Mouse (Mus musculus) embryonic facial prominence, embryonic 15.5 days (tissue): ENCODE measurements around the gene Calr. TPM values are rescaled to one million over a fixed set of nuclear protein-coding genes. Genes with fewer than 3 reads are reported as not detected.

ENCODE experiments used
- ATAC-seq: fragments of 200-750 bp; cut with Nextera tagmentation; 2 replicates; pipeline ENCODE4 v1.8.0; 2017; ENCODE audit warnings: low read depth, moderate TSS enrichment; ENCODE audit not compliant: insufficient number of reproducible peaks, low FRiP score, low TSS enrichment
- H3K27ac ChIP-seq: fragments of 300-500 bp; sonication (generic); replicated peaks from 2 replicates; pipeline ENCODE4 v1.5.1; 2015; ENCODE audit warnings: mild to moderate bottlenecking, inconsistent platforms
- H3K27me3 ChIP-seq: fragments of 300-500 bp; sonication (generic); 2 replicates; pipeline ENCODE4 v1.6.1; 2015; ENCODE audit warnings: inconsistent platforms
- H3K36me3 ChIP-seq: fragments of 300-500 bp; sonication (generic); 2 replicates; pipeline ENCODE4 v1.6.1; 2015; ENCODE audit warnings: mild to moderate bottlenecking, inconsistent platforms
- H3K4me1 ChIP-seq: fragments of 300-500 bp; sonication (generic); 2 replicates; pipeline ENCODE4 v1.6.1; 2015; ENCODE audit warnings: inconsistent platforms
- H3K4me2 ChIP-seq: fragments of 300-500 bp; sonication (generic); replicated peaks from 2 replicates; pipeline ENCODE4 v1.6.1; 2015; ENCODE audit warnings: mild to moderate bottlenecking, inconsistent platforms
- H3K4me3 ChIP-seq: fragments of 300-500 bp; sonication (generic); replicated peaks from 2 replicates; pipeline ENCODE4 v1.5.1; 2015; ENCODE audit warnings: mild to moderate bottlenecking, inconsistent platforms
- H3K9ac ChIP-seq: fragments of 300-500 bp; sonication (generic); 2 replicates; pipeline ENCODE4 v1.6.1; 2015; ENCODE audit warnings: inconsistent platforms
- H3K9me3 ChIP-seq: fragments of 300-500 bp; sonication (generic); replicated peaks from 2 replicates; pipeline ENCODE4 v1.6.1; 2016; ENCODE audit warnings: inconsistent platforms
- WGBS: fragments of 180-500 bp; shearing (Covaris S2); methylation state at CpG from one replicate; pipeline ENCODE4 v1.1.7; 2015; 5-methylcytosine and 5-hydroxymethylcytosine counted together
- microRNA-seq: library from miRNA; unstranded; fragments of <30 nt; microRNA quantifications from one replicate; pipeline ENCODE4, GENCODE M21; 2016; ENCODE audit warnings: borderline number of aligned reads
- polyA plus RNA-seq: library from polyadenylated mRNA; unstranded; fragments of >200 nt; fragmentation: Nextera tagmentation; extraction: Ambion mirVana; gene quantifications from 2 replicates; pipeline ENCODE4 v1.2.1, GENCODE M21; 2015

Gene Calr
- polyA plus RNA-seq, 1 experiment from 2014 or later = 975 TPM

DNA sequence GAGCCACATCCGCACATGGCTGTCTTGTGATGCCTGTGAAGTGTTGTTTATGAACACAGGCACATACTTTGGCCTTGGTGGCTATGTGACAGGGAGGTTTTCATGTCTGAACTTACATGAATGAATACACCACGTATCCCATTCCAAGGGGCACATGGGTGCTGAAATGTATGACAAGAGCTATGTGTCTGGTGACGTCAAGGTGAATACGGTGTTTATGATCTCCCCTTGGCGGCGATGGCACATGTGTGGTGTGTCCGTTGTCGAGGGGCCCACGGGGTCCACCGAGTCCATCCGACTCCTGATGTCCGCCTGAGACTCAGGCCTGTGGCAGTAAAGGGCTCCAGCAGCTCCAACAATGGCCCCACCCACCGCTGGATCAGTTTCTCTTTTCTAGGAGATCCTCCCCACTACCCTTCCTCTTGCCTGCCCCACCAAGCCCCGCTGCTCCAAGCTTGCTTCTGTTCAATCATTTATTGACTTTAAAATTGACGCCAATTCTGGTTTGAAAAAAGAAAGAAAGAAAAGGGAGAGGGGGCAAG lies 49.4 kb downstream of the Calr start:
- Histone ChIP-seq H3K4me1 (peaks cover 74% of the 10 kb centered on the region), H3K27ac (no peak overlapping the region), H3K9me3 (no peaks in the 10 kb centered on the region), H3K36me3 (peaks cover 12% of the 10 kb centered on the region; the same call in 1 of the 2 replicates), H3K9ac (no peak overlapping the region), H3K4me3 (peak overlapping the region; percentile 83; the same call in 1 of the 2 replicates), H3K4me2 (peak overlapping the region; percentile 73; the same call in 1 of the 2 replicates), H3K27me3 (peaks cover 13% of the 10 kb centered on the region; the same call in 1 of the 2 replicates)
- no peak for ATAC-seq
- WGBS = 72% methylated on average over 15 of the region's 15 CpGs

DNA sequence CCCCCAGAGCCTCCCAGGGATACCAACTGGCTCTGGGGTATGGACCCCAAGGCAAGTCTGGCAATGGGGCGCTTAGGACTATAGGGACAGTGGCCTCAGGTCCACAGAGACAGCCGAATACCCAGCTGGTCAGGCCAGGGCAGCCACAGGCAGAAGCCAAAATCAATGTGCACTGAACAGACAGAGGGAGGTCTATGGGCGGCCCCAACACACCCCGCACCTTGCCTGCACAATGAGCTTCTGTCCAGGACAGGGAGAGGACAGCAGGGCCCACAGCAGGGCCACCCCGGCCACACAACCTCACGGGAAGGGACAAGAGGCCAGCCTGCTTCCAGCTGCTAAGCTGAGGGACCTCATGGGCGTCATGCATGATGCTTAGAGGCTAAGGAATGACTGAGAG lies 52.2 kb downstream of the Calr start:
- Histone ChIP-seq H3K9me3 (no peaks in the 10 kb centered on the region), H3K9ac (no peak overlapping the region), H3K4me1 (peaks cover 94% of the 10 kb centered on the region), H3K27me3 (peaks cover 13% of the 10 kb centered on the region; the same call in 1 of the 2 replicates), H3K27ac (peak overlapping the region; percentile 85), H3K4me3 (0 out of 2 replicates have a peak overlapping the region, but pooled peaks have one; percentile 8), H3K36me3 (peaks cover 12% of the 10 kb centered on the region; the same call in 1 of the 2 replicates), H3K4me2 (peak overlapping the region; percentile 45)
- ATAC-seq = no peak
- 46% methylated on average over 7 of the region's 7 CpGs for WGBS

DNA sequence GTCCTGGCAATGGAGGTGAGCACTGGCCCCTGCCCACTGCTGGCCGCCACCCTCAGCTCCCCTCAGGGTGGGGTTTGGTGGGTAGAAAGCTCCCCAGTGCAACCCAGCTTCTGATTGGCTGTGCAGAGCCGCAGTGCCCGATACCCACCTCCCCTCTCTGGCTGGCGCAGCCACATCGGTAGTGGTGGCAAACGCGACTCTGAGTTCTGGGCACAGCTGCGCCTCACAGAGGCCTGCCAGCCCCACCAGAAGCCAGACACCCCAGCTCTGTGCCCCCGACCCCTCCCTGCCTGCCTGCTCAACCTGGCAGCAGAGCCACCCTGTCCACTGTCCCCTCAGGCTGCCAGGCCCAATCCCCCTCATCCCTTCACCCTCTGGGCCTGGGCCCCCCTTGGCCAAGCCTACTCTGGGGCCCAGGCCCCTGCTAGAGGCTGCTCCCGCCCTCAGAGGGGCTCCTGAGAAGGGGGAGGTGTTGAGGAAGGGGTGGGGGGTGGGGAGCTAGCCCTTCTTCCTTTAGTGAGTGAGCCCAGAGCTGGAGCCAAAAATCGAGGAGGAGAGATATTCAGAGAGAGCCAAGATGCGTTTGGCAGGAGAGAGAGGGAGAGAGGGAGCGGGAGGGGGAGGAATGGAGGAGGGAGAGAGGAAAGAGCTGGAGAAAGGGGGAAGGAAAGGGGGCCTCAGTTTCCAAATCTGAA lies 52.8 kb downstream of the Calr start:
- H3K4me1 ChIP-seq = peaks cover 97% of the 10 kb centered on the region
- H3K27me3 ChIP-seq = peaks cover 13% of the 10 kb centered on the region; the same call in 1 of the 2 replicates
- H3K27ac ChIP-seq = peak overlapping the region; percentile 85
- WGBS = 41% methylated on average over 13 of the region's 13 CpGs
- H3K4me2 ChIP-seq = peak overlapping the region; percentile 45
- peaks cover 12% of the 10 kb centered on the region; the same call in 1 of the 2 replicates for H3K36me3 ChIP-seq
- H3K9me3 ChIP-seq = no peaks in the 10 kb centered on the region
- peak overlapping the region; percentile 20 for H3K4me3 ChIP-seq
- H3K9ac ChIP-seq = peak overlapping the region; percentile 2; the same call in 1 of the 2 replicates
- ATAC-seq = peak; percentile 75

DNA sequence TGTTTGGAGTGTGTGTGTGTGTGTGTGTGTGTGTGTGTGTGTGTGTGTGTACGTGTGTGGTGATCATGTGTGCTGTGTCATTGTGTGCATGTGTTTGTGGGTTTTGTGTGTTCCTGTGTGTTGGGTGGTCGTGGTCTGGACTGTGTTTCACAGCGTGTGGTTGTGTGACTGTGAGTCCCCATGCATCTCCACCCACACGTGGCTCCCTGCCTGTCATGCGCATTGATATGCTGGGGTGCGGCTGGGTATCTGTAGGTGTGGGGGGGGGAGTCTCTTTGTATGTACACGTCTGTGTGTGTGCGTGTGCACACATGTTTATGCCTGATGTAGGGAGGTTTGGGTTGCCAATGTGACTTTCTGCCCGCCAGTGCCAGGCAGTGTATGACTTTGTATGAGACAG lies 53.6 kb downstream of the Calr start:
- Histone ChIP-seq H3K4me2 (peak overlapping the region; percentile 45; the same call in 1 of the 2 replicates), H3K36me3 (peaks cover 12% of the 10 kb centered on the region; the same call in 1 of the 2 replicates), H3K27me3 (peaks cover 9% of the 10 kb centered on the region), H3K27ac (peak overlapping the region; percentile 85; the same call in 1 of the 2 replicates), H3K4me1 (peaks cover 97% of the 10 kb centered on the region), H3K9ac (no peak overlapping the region), H3K4me3 (no peak overlapping the region), H3K9me3 (no peaks in the 10 kb centered on the region)
- WGBS = 83% methylated on average over 9 of the region's 9 CpGs
- no peak for ATAC-seq

DNA sequence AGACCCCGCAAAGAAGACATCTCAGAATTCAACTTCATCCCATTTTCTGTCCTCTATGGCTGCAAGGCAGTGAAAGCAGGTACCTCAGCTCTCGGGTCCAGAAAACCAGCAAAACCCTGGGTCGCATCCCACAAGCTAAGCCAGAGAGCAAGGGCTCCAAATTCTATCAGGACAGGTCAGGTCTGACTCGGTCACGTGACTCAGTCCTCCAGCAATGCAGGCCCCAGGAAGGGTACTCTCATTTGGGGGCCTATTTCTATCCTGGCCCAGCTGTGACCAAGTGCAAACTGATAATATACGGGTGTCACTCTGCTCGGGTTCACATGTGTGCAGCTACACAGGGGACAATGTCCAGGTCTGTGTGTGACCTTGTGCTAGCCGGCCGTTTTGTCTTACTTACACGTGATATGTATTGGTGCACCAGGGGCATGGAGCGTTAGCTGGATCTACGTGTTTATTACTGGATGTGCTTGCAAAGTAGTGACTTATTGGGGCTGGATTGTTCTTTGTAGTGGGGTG lies 54.2 kb downstream of the Calr start:
- H3K4me2 ChIP-seq = no peak overlapping the region
- H3K36me3 ChIP-seq = peaks cover 12% of the 10 kb centered on the region; the same call in 1 of the 2 replicates
- peaks cover 8% of the 10 kb centered on the region for H3K27me3 ChIP-seq
- H3K4me1 ChIP-seq = peaks cover 97% of the 10 kb centered on the region
- H3K27ac ChIP-seq = no peak overlapping the region
- ATAC-seq = no peak
- no peak overlapping the region for H3K9ac ChIP-seq
- no peak overlapping the region for H3K4me3 ChIP-seq
- no peaks in the 10 kb centered on the region for H3K9me3 ChIP-seq
- WGBS = 81% methylated on average over 12 of the region's 12 CpGs

Small RNA genes lying within 50 kb of the gene (microRNA-seq; reads per million reads assigned to microRNA genes)
- 0.69 reads per million for gene Mir7069

Other genes starting within 250 kb of the Calr start
- 79.7 and 83.9 TPM in 2 replicates for gene Ier2, start 184.1 kb downstream of the Calr start, polyA plus RNA-seq
- gene Trmt1, start 160.6 kb downstream of the Calr start, polyA plus RNA-seq = 69.1 and 78.2 TPM in 2 replicates
- gene Nacc1, start 159.1 kb downstream of the Calr start, polyA plus RNA-seq = 16.7 and 16.9 TPM in 2 replicates
- 5.8 and 6.0 TPM in 2 replicates for gene Lyl1, start 145.5 kb downstream of the Calr start, polyA plus RNA-seq
- gene G430095P16Rik, start 123.9 kb downstream of the Calr start, polyA plus RNA-seq = 4.2 and 4.9 TPM in 2 replicates
- gene Nfix, start 46.6 kb downstream of the Calr start, polyA plus RNA-seq = 61.4 and 62.0 TPM in 2 replicates
- gene Dand5, start 24.1 kb downstream of the Calr start, polyA plus RNA-seq = 8.4 and 8.9 TPM in 2 replicates
- 46.5 TPM in 2 replicates for gene Gadd45gip1, start 15.4 kb downstream of the Calr start, polyA plus RNA-seq
- gene Rad23a, start 6.3 kb downstream of the Calr start, polyA plus RNA-seq = 104 and 110 TPM in 2 replicates
- gene Farsa, start 10.1 kb upstream of the Calr start, polyA plus RNA-seq = 94.5 and 99.8 TPM in 2 replicates
- gene Syce2, start 25.2 kb upstream of the Calr start, polyA plus RNA-seq = 68.0 and 72.9 TPM in 2 replicates
- gene Gcdh, start 47.0 kb upstream of the Calr start, polyA plus RNA-seq = 29.4 and 32.2 TPM in 2 replicates
- gene Klf1, start 55.0 kb upstream of the Calr start, polyA plus RNA-seq = 1.3 and 1.6 TPM in 2 replicates
- gene Dnase2a, start 61.6 kb upstream of the Calr start, polyA plus RNA-seq = 20.0 and 22.4 TPM in 2 replicates
- gene Mast1, start 90.4 kb upstream of the Calr start, polyA plus RNA-seq = 1.9 and 2.2 TPM in 2 replicates
- gene Rtbdn, start 100.1 kb upstream of the Calr start, polyA plus RNA-seq = 0.27 TPM in 1 of 2 replicates, not detected in the other
- not detected in 2 replicates for gene Gm49661, start 122.5 kb upstream of the Calr start, polyA plus RNA-seq
- gene Prdx2, start 122.7 kb upstream of the Calr start, polyA plus RNA-seq = 705 and 717 TPM in 2 replicates
- 94.9 and 99.1 TPM in 2 replicates for gene Rnaseh2a, start 122.8 kb upstream of the Calr start, polyA plus RNA-seq
- 38.0 and 40.5 TPM in 2 replicates for gene Junb, start 131.8 kb upstream of the Calr start, polyA plus RNA-seq
- gene Hook2, start 143.7 kb upstream of the Calr start, polyA plus RNA-seq = 27.2 and 30.6 TPM in 2 replicates
- gene Best2, start 167.6 kb upstream of the Calr start, polyA plus RNA-seq = 0.93 and 2.0 TPM in 2 replicates
- gene Asna1, start 178.3 kb upstream of the Calr start, polyA plus RNA-seq = 117 and 119 TPM in 2 replicates
- 114 and 117 TPM in 2 replicates for gene Trir, start 179.9 kb upstream of the Calr start, polyA plus RNA-seq
- 31.4 and 32.9 TPM in 2 replicates for gene Tnpo2, start 190.0 kb upstream of the Calr start, polyA plus RNA-seq
- 32.6 and 37.4 TPM in 2 replicates for gene Fbxw9, start 213.1 kb upstream of the Calr start, polyA plus RNA-seq
- 0.65 and 0.88 TPM in 2 replicates for gene Gm5741, start 221.0 kb upstream of the Calr start, polyA plus RNA-seq
- gene Dhps, start 224.8 kb upstream of the Calr start, polyA plus RNA-seq = 53.0 and 57.9 TPM in 2 replicates
- 123 and 127 TPM in 2 replicates for gene Wdr83os, start 233.8 kb upstream of the Calr start, polyA plus RNA-seq
- 42.0 and 43.7 TPM in 2 replicates for gene Wdr83, start 234.4 kb upstream of the Calr start, polyA plus RNA-seq
- 35.7 and 39.5 TPM in 2 replicates for gene Man2b1, start 236.3 kb upstream of the Calr start, polyA plus RNA-seq